Mouse (Mus musculus): ENCODE data around the gene Nrbp1.

- no peak for TF ChIP-seq CTCF (IDR thresholded peaks at IDR 0.05; ENCODE audit: low read depth)
- no peak for TF ChIP-seq EP300 (IDR thresholded peaks at IDR 0.05; ENCODE audit: low read depth)
Observed at GRCm38 (mm10) chr5:31219474-31219873, 21.2 kb upstream of the Nrbp1 start.

Measured in heart, postnatal 0 days (tissue).